Mouse (Mus musculus): ENCODE results near the gene Chst11. TPM values are rescaled to one million over a fixed set of nuclear protein-coding genes. Genes with fewer than 3 reads are reported as not detected.

Gene Chst11
- polyA plus RNA-seq, 1 experiment from 2014 or later, result 4.0 TPM

GRCm38 (mm10) chr10:83017760-83018498 is 32.6 kb downstream of the Chst11 start:
- 52% methylated on average over 21 of the region's 21 CpGs for WGBS
- H3K27me3 ChIP-seq, result peaks cover 22% of the 10 kb centered on the region
- H3K36me3 ChIP-seq, result no peaks in the 10 kb centered on the region
- H3K27ac ChIP-seq, result no peak overlapping the region
- no peaks in the 10 kb centered on the region for H3K9me3 ChIP-seq
- no peak overlapping the region for H3K9ac ChIP-seq
- peaks cover 52% of the 10 kb centered on the region for H3K4me1 ChIP-seq
- no peak for ATAC-seq (ENCODE audit: low FRiP score, low read depth)
- no peak overlapping the region for H3K4me2 ChIP-seq (replicated peaks)
- H3K4me3 ChIP-seq, result no peak overlapping the region

GRCm38 (mm10) chr10:83018521-83018920 is 33.2 kb downstream of the Chst11 start:
- Histone ChIP-seq H3K9me3 (no peaks in the 10 kb centered on the region), H3K4me3 (no peak overlapping the region), H3K27ac (no peak overlapping the region), H3K27me3 (peaks cover 24% of the 10 kb centered on the region), H3K36me3 (no peaks in the 10 kb centered on the region), H3K4me1 (peaks cover 52% of the 10 kb centered on the region), H3K9ac (no peak overlapping the region), H3K4me2 (replicated peaks) (no peak overlapping the region)
- no peak for ATAC-seq (ENCODE audit: low FRiP score, low read depth)
- 51% methylated on average over 2 of the region's 5 CpGs for WGBS

DNA sequence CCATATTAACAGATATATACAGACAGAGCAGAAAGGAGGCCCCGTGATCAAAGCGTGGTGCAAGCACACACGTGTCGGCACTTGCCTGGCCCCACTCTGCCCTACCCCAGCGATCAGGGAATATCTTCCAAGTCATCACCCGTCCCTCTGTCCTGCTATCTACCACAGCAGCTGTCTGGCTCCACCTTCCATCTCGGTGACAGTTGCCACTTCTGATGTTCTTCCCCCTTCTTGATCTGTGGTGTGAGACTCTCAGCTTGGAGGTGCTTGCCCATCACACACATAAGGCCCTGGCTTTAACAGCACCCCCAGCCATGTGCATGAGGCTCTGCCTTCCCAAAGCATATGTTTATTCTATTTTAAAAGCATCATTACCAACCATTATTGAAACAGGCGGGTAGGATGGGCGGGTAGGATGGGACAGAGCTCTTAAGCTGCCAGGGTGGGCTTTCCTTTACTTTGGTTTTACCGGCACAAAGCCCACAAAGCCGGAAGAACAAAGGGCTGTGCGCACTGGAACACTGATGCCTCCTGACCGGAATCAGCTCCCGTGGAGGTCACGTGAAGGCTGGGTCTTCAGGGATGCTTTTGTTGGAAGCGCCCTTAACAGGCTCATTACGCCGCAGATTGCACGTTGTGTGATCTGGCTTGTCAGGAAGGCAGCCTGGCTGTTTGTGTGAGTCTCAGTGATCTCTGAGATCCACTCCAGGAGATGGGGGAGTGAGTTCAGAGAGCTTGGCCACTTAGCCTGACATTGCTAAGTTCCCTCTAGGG is 34.4 kb downstream of the Chst11 start:
- no peaks in the 10 kb centered on the region for H3K36me3 ChIP-seq
- no peak overlapping the region for H3K4me3 ChIP-seq
- H3K27me3 ChIP-seq, result peaks cover 24% of the 10 kb centered on the region
- no peaks in the 10 kb centered on the region for H3K9me3 ChIP-seq
- no peak for ATAC-seq (ENCODE audit: low FRiP score, low read depth)
- no peak overlapping the region; the same call in 1 of the 2 replicates for H3K4me2 ChIP-seq (replicated peaks)
- WGBS, result 50% methylated on average over 19 of the region's 19 CpGs
- H3K27ac ChIP-seq, result no peak overlapping the region
- H3K9ac ChIP-seq, result no peak overlapping the region
- H3K4me1 ChIP-seq, result peaks cover 56% of the 10 kb centered on the region

DNA sequence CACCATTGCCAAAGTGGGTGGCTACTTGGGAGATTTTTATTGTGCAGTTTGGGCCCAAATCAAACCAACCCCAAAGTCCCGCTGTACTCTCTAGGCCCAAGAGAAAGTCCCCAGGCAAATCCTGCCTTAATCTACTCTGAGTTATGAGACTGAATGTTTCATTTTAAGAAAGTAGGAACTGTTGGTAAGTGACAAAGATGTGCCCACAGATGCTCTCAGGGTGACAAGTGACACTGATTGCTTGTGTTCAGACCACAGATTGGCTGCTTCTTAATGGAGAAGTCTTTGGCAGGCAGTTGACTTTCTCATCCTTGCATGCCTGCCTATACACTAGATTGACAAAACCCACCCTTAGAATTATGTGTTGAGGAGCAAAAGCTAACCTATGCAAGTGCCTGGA is 37.3 kb downstream of the Chst11 start:
- Histone ChIP-seq H3K27ac (no peak overlapping the region), H3K4me1 (peaks cover 71% of the 10 kb centered on the region), H3K4me3 (no peak overlapping the region), H3K36me3 (no peaks in the 10 kb centered on the region), H3K9me3 (no peaks in the 10 kb centered on the region), H3K9ac (no peak overlapping the region), H3K27me3 (peaks cover 26% of the 10 kb centered on the region), H3K4me2 (replicated peaks) (no peak overlapping the region)
- no peak for ATAC-seq (ENCODE audit: low FRiP score, low read depth)
- WGBS, result 76% methylated on average over 1 of the region's 1 CpGs

DNA sequence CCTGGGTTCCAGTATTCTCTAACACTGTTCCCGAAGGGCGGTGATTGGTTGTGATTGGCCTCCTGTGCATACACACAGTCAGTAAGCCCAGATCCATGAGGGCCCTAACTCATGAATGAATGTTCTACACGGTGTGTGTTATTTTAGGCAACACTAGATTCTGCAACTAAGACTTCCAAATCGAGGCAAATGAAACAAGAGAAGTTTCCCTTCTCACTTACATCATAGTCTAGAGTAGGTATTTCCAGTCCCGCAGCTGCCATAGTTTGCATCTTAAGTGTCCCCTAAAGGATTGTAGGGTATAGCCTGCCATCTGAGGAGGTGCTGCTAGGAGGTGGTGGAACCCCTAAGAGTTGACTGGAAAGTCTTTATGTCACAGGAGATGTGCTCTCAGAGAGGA is 40.9 kb downstream of the Chst11 start:
- Histone ChIP-seq H3K4me3 (no peak overlapping the region), H3K9ac (no peak overlapping the region), H3K36me3 (no peaks in the 10 kb centered on the region), H3K4me2 (replicated peaks) (no peak overlapping the region), H3K27me3 (peaks cover 22% of the 10 kb centered on the region), H3K4me1 (peaks cover 51% of the 10 kb centered on the region), H3K9me3 (no peaks in the 10 kb centered on the region), H3K27ac (no peak overlapping the region)
- ATAC-seq (ENCODE audit: low FRiP score, low read depth), result no peak
- WGBS, result 71% methylated on average over 5 of the region's 5 CpGs

DNA sequence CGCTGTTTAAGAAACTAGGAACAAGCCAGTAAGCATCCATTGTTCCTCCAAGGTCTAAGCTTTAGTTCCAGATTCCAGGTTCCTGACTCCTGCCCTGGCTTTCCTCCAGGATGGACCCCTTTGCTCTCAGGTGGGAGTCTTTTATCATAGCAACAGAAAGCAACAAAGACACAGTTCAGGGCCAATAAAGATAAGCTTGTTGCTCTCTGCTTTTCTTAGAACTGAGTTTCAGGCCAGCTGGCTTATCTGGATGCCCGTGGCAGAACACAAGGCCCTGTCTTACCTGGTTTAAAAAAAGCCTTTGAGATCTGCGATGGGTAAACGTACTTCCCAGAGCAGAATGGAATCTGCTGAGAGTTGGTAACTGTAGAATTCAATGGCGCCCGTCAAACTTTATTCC is 42.4 kb downstream of the Chst11 start:
- H3K36me3 ChIP-seq, result no peaks in the 10 kb centered on the region
- no peak overlapping the region for H3K27ac ChIP-seq
- no peaks in the 10 kb centered on the region for H3K9me3 ChIP-seq
- no peak overlapping the region for H3K4me2 ChIP-seq (replicated peaks)
- H3K4me3 ChIP-seq, result no peak overlapping the region
- no peak for ATAC-seq (ENCODE audit: low FRiP score, low read depth)
- H3K4me1 ChIP-seq, result peaks cover 53% of the 10 kb centered on the region
- 87% methylated on average over 6 of the region's 6 CpGs for WGBS
- peaks cover 23% of the 10 kb centered on the region; the same call in 1 of the 2 replicates for H3K27me3 ChIP-seq
- H3K9ac ChIP-seq, result no peak overlapping the region

- H3K27me3 ChIP-seq, result peaks cover 44% of the 10 kb centered on the region
- WGBS, result 58% methylated on average over 5 of the region's 5 CpGs
- H3K9ac ChIP-seq, result no peak overlapping the region
- no peak overlapping the region for H3K4me2 ChIP-seq (replicated peaks)
- H3K9me3 ChIP-seq, result no peaks in the 10 kb centered on the region
- H3K27ac ChIP-seq, result no peak overlapping the region
- no peaks in the 10 kb centered on the region for H3K36me3 ChIP-seq
- H3K4me3 ChIP-seq, result no peak overlapping the region
- H3K4me1 ChIP-seq, result peaks cover 41% of the 10 kb centered on the region
- no peak for ATAC-seq (ENCODE audit: low FRiP score, low read depth)
Measured at GRCm38 (mm10) chr10:83030103-83030661, 44.9 kb downstream of the Chst11 start.

- Histone ChIP-seq H3K4me1 (peaks cover 34% of the 10 kb centered on the region), H3K36me3 (no peaks in the 10 kb centered on the region), H3K9ac (no peak overlapping the region), H3K27me3 (peaks cover 52% of the 10 kb centered on the region), H3K27ac (no peak overlapping the region), H3K4me2 (replicated peaks) (no peak overlapping the region), H3K9me3 (no peaks in the 10 kb centered on the region; the same call in 1 of the 2 replicates), H3K4me3 (no peak overlapping the region)
- no peak for ATAC-seq (ENCODE audit: low FRiP score, low read depth)
- WGBS, result 59% methylated on average over 6 of the region's 6 CpGs
Measured at GRCm38 (mm10) chr10:83030928-83031327, 45.6 kb downstream of the Chst11 start.

- no peak for ATAC-seq (ENCODE audit: low FRiP score, low read depth)
- Histone ChIP-seq H3K9ac (no peak overlapping the region), H3K4me3 (no peak overlapping the region), H3K27me3 (peaks cover 58% of the 10 kb centered on the region), H3K27ac (no peak overlapping the region), H3K4me1 (peaks cover 32% of the 10 kb centered on the region), H3K9me3 (no peaks in the 10 kb centered on the region; the same call in 1 of the 2 replicates), H3K36me3 (no peaks in the 10 kb centered on the region), H3K4me2 (replicated peaks) (no peak overlapping the region)
- 84% methylated on average over 4 of the region's 4 CpGs for WGBS
Measured at GRCm38 (mm10) chr10:83031561-83031960, 46.3 kb downstream of the Chst11 start.

DNA sequence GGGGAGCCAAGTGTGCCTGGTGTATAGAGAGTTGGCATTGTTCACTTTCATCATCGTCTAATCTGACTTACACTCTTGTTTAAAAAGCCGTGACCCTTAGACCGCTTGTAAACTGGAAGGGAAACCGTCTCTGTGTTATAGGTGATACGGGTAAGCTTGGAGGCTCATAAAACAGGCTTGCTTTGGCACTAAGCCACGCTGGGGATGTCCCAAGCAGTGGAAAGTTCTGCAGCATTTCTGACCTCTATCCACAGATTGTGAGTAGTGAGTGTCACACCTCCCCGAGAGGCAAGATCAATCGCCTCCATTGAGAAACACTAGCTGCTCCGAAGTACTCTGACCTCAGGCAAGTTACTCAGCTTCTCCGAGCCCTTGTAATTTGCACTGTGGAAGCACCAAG is 47.3 kb downstream of the Chst11 start:
- peaks cover 37% of the 10 kb centered on the region for H3K4me1 ChIP-seq
- 40% methylated on average over 10 of the region's 10 CpGs for WGBS
- no peak overlapping the region for H3K4me2 ChIP-seq (replicated peaks)
- H3K4me3 ChIP-seq, result no peak overlapping the region
- H3K27ac ChIP-seq, result no peak overlapping the region
- no peak overlapping the region for H3K9ac ChIP-seq
- no peaks in the 10 kb centered on the region for H3K36me3 ChIP-seq
- peaks cover 68% of the 10 kb centered on the region for H3K27me3 ChIP-seq
- no peak for ATAC-seq (ENCODE audit: low FRiP score, low read depth)
- H3K9me3 ChIP-seq, result no peaks in the 10 kb centered on the region; the same call in 1 of the 2 replicates

DNA sequence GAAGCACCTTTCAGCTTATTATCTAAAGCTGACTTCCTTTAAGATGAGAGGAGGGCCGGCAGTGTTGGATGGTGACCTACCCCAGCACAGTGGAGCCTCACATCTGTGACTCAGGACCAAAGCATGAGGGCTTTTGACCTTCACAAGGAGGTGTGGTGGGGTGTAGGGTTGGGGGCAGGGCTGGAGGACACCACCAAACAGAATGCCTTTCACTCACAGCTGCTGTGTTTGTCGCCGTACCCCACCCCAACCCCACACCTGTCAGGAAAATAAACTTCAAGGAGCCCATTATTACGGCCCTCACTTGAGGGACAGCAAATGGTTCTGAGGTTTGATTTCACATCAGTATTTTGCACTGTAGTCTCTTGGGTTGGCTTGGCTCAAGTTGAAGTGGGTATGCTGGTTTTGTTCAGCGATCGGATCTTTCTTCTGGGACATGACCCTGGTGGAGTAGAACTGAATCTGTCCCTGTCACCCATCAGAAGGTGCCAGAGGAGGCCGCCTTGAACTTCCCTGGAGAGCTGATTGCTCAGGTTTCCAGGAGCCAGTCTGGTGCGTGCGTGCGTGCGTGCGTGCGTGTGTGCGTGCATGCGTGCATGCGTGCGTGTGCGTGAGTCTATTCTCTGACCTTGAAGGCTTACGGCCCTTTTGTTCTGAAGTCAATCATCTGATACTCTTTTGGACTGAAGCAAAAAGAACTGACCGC is 51.2 kb downstream of the Chst11 start:
- peak; percentile 44; the same call in 1 of the 2 replicates for ATAC-seq (ENCODE audit: low FRiP score, low read depth)
- Histone ChIP-seq H3K36me3 (no peaks in the 10 kb centered on the region), H3K27ac (no peak overlapping the region), H3K4me1 (peaks cover 37% of the 10 kb centered on the region), H3K9me3 (no peaks in the 10 kb centered on the region; the same call in 1 of the 2 replicates), H3K9ac (no peak overlapping the region), H3K27me3 (peaks cover 91% of the 10 kb centered on the region), H3K4me3 (no peak overlapping the region), H3K4me2 (replicated peaks) (no peak overlapping the region)
- 84% methylated on average over 20 of the region's 20 CpGs for WGBS

DNA sequence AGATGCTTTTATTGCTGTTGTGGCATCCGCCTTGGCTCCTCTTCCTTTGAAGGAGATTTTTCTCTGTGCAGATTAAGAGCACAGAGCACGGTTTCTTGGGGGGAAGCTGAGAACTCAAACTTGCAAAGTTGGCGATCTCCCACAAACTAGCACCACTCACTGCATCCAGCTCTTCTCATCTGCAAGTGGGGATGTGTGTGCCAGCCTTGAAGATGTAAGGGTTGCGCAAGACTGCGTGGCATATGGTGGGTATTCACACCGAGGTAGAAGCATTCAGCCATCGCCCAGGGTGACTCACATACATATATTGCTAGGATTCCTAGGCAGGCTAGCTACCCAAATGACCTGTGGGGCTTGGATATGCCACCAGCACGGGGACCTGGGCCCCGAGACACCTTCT is 52.9 kb downstream of the Chst11 start:
- Histone ChIP-seq H3K4me2 (replicated peaks) (no peak overlapping the region), H3K4me1 (peaks cover 39% of the 10 kb centered on the region), H3K27me3 (peaks cover 84% of the 10 kb centered on the region), H3K36me3 (no peaks in the 10 kb centered on the region), H3K9me3 (no peaks in the 10 kb centered on the region; the same call in 1 of the 2 replicates), H3K27ac (no peak overlapping the region), H3K4me3 (no peak overlapping the region), H3K9ac (no peak overlapping the region)
- 91% methylated on average over 9 of the region's 9 CpGs for WGBS
- ATAC-seq (ENCODE audit: low FRiP score, low read depth), result no peak

Measured in limb, embryonic 13.5 days (tissue).